Mouse (Mus musculus) embryonic fibroblast, embryonic 13.5 days (primary cell): Measurements from ENCODE around the gene Cdk14. TPM values are rescaled to one million over a fixed set of nuclear protein-coding genes. Genes with fewer than 3 reads are reported as not detected.

Experiments
- H3K27ac ChIP-seq: 2 replicates; pipeline ENCODE4 v1.5.1; 2012; ENCODE audit warnings: low read length, control low read depth, inconsistent platforms; ENCODE audit not compliant: insufficient read depth
- H3K4me1 ChIP-seq: 2 replicates; pipeline ENCODE4 v1.6.1; 2011; ENCODE audit warnings: low read length; ENCODE audit not compliant: control insufficient read depth, insufficient read depth
- H3K4me3 ChIP-seq: 2 replicates; pipeline ENCODE4 v1.5.1; 2011; ENCODE audit warnings: mild to moderate bottlenecking, control low read depth, low read length; ENCODE audit not compliant: insufficient read depth
- CTCF ChIP-seq: IDR thresholded peaks from 2 replicates; pipeline ENCODE4 v1.5.1; 2011; ENCODE audit warnings: mild to moderate bottlenecking, control low read depth, low read length, moderate library complexity, borderline replicate concordance; ENCODE audit not compliant: insufficient read depth
- POLR2A ChIP-seq: IDR thresholded peaks from 2 replicates; pipeline ENCODE4 v1.6.1; 2011; ENCODE audit warnings: low read depth, mild to moderate bottlenecking, control low read depth, low read length, moderate library complexity
- polyA plus RNA-seq: library from polyadenylated mRNA; stranded (reverse); fragments of >200 nt; gene quantifications from 2 replicates; pipeline ENCODE4 v1.2.4, GENCODE M21; 2011; ENCODE audit warnings: low read depth; ENCODE audit not compliant: missing spikeins, insufficient read length

The Cdk14 gene
- polyA plus RNA-seq, 1 experiment: 50.0 TPM

- Histone ChIP-seq H3K4me3 (no peak overlapping the region), H3K4me1 (no peaks in the 10 kb centered on the region), H3K27ac (no peak overlapping the region)
- TF ChIP-seq CTCF (no peak), POLR2A (no peak)
Observed at GRCm38 (mm10) chr5:4853503-4853902, 566.6 kb downstream of the Cdk14 start.

GRCm38 (mm10) chr5:4852711-4853320 is 567.3 kb downstream of the Cdk14 start:
- no peak overlapping the region for H3K27ac ChIP-seq
- no peak overlapping the region for H3K4me3 ChIP-seq
- no peak for TF ChIP-seq CTCF
- TF ChIP-seq POLR2A: no peak
- no peaks in the 10 kb centered on the region for H3K4me1 ChIP-seq

GRCm38 (mm10) chr5:4851934-4852710 is 568.0 kb downstream of the Cdk14 start:
- H3K4me1 ChIP-seq: no peaks in the 10 kb centered on the region

GRCm38 (mm10) chr5:4851245-4851933 is 568.7 kb downstream of the Cdk14 start:
- H3K27ac ChIP-seq: no peak overlapping the region
- no peak overlapping the region for H3K4me3 ChIP-seq
- no peak for TF ChIP-seq POLR2A
- no peak for TF ChIP-seq CTCF
- H3K4me1 ChIP-seq: no peaks in the 10 kb centered on the region

More at GRCm38 (mm10) chr5:4851934-4852710, 568.0 kb downstream of the Cdk14 start:
- TF ChIP-seq POLR2A: no peak
- TF ChIP-seq CTCF: no peak
- H3K4me3 ChIP-seq: no peak overlapping the region
- no peak overlapping the region for H3K27ac ChIP-seq

- Histone ChIP-seq H3K27ac (peak overlapping the region; percentile 11; the same call in 1 of the 2 replicates), H3K4me1 (no peaks in the 10 kb centered on the region), H3K4me3 (no peak overlapping the region)
- TF ChIP-seq CTCF (no peak), POLR2A (no peak)
Observed at GRCm38 (mm10) chr5:4834819-4835480, 585.2 kb downstream of the Cdk14 start.

GRCm38 (mm10) chr5:4833940-4834339 is 586.2 kb downstream of the Cdk14 start:
- Histone ChIP-seq H3K4me3 (no peak overlapping the region), H3K27ac (no peak overlapping the region), H3K4me1 (no peaks in the 10 kb centered on the region)
- no peak for TF ChIP-seq CTCF

- Histone ChIP-seq H3K27ac (no peak overlapping the region; the same call in 1 of the 2 replicates), H3K4me1 (no peaks in the 10 kb centered on the region; the same call in 1 of the 2 replicates), H3K4me3 (no peak overlapping the region)
- no peak for TF ChIP-seq POLR2A
- TF ChIP-seq CTCF: no peak
Observed at GRCm38 (mm10) chr5:4826886-4827285, 593.2 kb downstream of the Cdk14 start.

GRCm38 (mm10) chr5:4825951-4826350 is 594.2 kb downstream of the Cdk14 start:
- TF ChIP-seq CTCF (no peak), POLR2A (no peak)
- Histone ChIP-seq H3K27ac (peak overlapping the region; percentile 21), H3K4me3 (no peak overlapping the region), H3K4me1 (peaks cover 2% of the 10 kb centered on the region; the same call in 1 of the 2 replicates)

GRCm38 (mm10) chr5:4825076-4825475 is 595.0 kb downstream of the Cdk14 start:
- Histone ChIP-seq H3K27ac (no peak overlapping the region), H3K4me1 (peaks cover 2% of the 10 kb centered on the region; the same call in 1 of the 2 replicates), H3K4me3 (no peak overlapping the region)
- TF ChIP-seq POLR2A: no peak
- no peak for TF ChIP-seq CTCF

- peaks cover 2% of the 10 kb centered on the region; the same call in 1 of the 2 replicates for H3K4me1 ChIP-seq
- H3K4me3 ChIP-seq: no peak overlapping the region
- no peak overlapping the region for H3K27ac ChIP-seq
- TF ChIP-seq CTCF (no peak), POLR2A (no peak)
Observed at GRCm38 (mm10) chr5:4824171-4824570, 595.9 kb downstream of the Cdk14 start.
